Mouse (Mus musculus): ENCODE measurements around the gene Hoxc10. TPM values are rescaled to one million over a fixed set of nuclear protein-coding genes. Genes with fewer than 3 reads are reported as not detected.

Gene Hoxc10
- polyA plus RNA-seq, 1 experiment from 2014 or later = 56.2 TPM

DNA sequence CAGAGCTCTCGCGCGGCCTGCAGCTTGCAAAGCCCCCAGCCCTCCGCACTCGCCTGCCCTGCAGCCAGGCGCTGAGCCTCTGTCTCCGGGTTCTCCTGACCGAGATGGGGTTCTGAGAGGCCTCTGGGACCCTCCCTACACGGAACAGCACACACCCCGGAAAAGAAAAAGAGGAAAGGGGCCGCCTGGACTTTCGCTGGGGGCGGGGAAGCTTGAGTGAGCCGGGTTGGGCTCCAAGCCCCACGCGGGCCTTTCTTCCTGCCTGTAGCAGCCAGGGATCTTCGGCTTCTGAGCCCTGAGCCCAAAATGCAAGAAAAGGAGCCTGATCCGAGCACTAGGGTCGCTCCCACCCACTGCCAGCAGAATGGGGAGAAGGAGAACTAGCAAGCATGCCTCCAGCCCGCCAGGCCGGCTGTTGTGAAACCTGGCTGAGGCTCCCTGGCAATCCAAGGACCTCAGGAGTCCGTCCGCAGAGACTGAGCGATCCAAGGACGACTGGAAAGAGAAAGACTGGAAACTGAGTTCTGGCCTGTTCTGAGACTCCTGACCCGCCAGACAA, 45.4 kb downstream of the Hoxc10 start:
- H3K9me3 ChIP-seq (ENCODE audit: control insufficient read depth, low read length) = no peaks in the 10 kb centered on the region
- H3K4me1 ChIP-seq (ENCODE audit: control insufficient read depth, insufficient read depth, low read length) = peaks cover 66% of the 10 kb centered on the region
- H3K4me2 ChIP-seq (ENCODE audit: low read depth, severe bottlenecking) = peak overlapping the region; percentile 36
- peak overlapping the region; percentile 21 for H3K4me3 ChIP-seq (ENCODE audit: low read depth, low read length)
- DNase-seq (ENCODE audit: low spot score) (no peak), ATAC-seq (ENCODE audit: insufficient number of reproducible peaks, low FRiP score, low TSS enrichment, low read depth) (no peak)
- peak overlapping the region; percentile 62 for H3K9ac ChIP-seq (ENCODE audit: low read length)
- 0 out of 2 replicates have a peak overlapping the region, but pooled peaks have one; percentile 22 for H3K27ac ChIP-seq (replicated peaks; ENCODE audit: low read depth, low read length)
- WGBS = 4% methylated on average over 26 of the region's 26 CpGs
- no peaks in the 10 kb centered on the region for H3K36me3 ChIP-seq (ENCODE audit: control insufficient read depth, insufficient read depth, low read length)
- peaks cover 73% of the 10 kb centered on the region for H3K27me3 ChIP-seq (ENCODE audit: control insufficient read depth, insufficient read depth, low read length)

DNA sequence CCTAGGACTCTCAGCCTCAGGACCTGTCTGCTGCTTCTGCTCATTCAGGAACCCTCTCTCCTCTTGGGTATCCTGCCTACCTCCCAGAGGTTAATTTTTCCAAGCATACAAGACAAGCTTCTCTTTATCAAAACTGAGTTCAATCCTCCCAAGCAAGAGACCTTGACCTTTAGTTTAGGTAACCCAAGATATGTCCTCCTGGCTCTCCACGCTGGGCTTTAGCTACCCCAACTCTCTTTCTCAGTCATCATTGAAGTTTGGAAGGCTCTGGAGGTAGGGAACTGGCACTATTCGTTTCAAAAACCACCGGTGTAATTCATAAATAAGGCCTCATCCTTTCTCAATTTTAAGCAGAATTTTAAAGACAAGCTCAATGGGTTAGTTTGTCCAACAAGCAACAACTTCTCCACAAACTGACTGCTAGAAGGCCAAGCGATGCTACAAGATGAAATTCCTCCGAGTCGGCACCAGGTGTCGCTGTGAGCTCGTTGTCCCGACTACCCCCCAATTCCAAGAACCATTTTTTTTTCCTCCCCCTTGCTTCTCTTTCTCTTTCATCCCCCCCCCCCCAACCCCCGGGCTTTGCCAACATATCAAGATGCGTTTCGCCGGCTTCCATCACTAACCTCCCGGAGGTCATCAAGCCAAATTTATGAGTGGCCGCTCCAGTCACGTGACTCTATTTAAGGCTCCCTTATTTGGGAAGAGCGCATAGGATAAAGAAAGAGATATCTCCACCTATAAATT, 46.8 kb downstream of the Hoxc10 start:
- no peak overlapping the region for H3K27ac ChIP-seq (replicated peaks; ENCODE audit: low read depth, low read length)
- no peaks in the 10 kb centered on the region for H3K36me3 ChIP-seq (ENCODE audit: control insufficient read depth, insufficient read depth, low read length)
- no peaks in the 10 kb centered on the region for H3K9me3 ChIP-seq (ENCODE audit: control insufficient read depth, low read length)
- no peak overlapping the region for H3K9ac ChIP-seq (ENCODE audit: low read length)
- ATAC-seq (ENCODE audit: insufficient number of reproducible peaks, low FRiP score, low TSS enrichment, low read depth) (no peak), DNase-seq (ENCODE audit: low spot score) (peak; percentile 77)
- H3K4me3 ChIP-seq (ENCODE audit: low read depth, low read length) = peak overlapping the region; percentile 29; the same call in 1 of the 2 replicates
- H3K4me2 ChIP-seq (ENCODE audit: low read depth, severe bottlenecking) = peak overlapping the region; percentile 53
- peaks cover 68% of the 10 kb centered on the region for H3K4me1 ChIP-seq (ENCODE audit: control insufficient read depth, insufficient read depth, low read length)
- WGBS = 5% methylated on average over 17 of the region's 17 CpGs
- H3K27me3 ChIP-seq (ENCODE audit: control insufficient read depth, insufficient read depth, low read length) = peaks cover 79% of the 10 kb centered on the region

DNA sequence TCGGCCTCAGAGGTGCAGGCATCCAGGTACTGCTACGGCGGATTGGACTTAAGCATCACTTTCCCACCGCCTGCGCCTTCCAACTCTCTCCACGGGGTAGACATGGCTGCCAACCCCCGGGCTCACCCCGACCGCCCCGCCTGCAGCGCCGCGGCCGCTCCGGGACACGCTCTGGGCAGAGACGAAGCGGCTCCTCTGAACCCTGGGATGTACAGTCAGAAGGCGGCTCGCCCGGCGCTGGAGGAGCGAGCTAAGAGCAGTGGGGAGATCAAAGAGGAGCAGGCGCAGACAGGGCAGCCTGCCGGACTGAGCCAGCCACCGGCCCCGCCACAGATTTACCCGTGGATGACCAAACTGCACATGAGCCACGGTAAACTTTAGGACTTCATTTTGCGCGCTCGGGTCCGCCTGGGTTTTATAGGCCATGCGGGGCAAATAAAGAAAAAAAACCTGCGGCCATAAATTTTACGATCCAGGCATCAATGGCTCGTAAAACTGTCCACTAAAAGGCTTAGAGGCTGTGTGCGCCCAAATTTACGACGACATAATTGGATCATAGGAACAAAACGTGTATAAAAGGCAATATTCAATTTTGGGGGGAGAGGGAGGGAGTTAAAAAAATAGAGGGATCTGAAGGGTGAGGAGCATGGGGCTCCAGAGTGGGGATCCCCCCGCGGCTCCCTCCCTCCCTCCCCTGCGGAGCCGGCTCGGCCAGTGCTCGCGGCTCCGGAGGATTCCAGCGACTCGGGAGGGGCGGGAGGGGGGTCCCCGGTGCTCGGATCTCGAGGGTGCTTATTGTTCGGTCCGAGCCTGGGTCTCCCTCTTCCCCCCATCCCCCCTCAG, 47.8 kb downstream of the Hoxc10 start:
- WGBS = under 1% methylated on average over 54 of the region's 57 CpGs
- peaks cover 82% of the 10 kb centered on the region for H3K27me3 ChIP-seq (ENCODE audit: control insufficient read depth, insufficient read depth, low read length)
- no peaks in the 10 kb centered on the region for H3K9me3 ChIP-seq (ENCODE audit: control insufficient read depth, low read length)
- peak overlapping the region; percentile 29 for H3K4me3 ChIP-seq (ENCODE audit: low read depth, low read length)
- peak overlapping the region; percentile 53 for H3K4me2 ChIP-seq (ENCODE audit: low read depth, severe bottlenecking)
- peaks cover 68% of the 10 kb centered on the region for H3K4me1 ChIP-seq (ENCODE audit: control insufficient read depth, insufficient read depth, low read length)
- H3K27ac ChIP-seq (replicated peaks; ENCODE audit: low read depth, low read length) = peak overlapping the region; percentile 84
- DNase-seq (ENCODE audit: low spot score) (peak; percentile 88), ATAC-seq (ENCODE audit: insufficient number of reproducible peaks, low FRiP score, low TSS enrichment, low read depth) (peak; percentile 52)
- H3K36me3 ChIP-seq (ENCODE audit: control insufficient read depth, insufficient read depth, low read length) = no peaks in the 10 kb centered on the region
- H3K9ac ChIP-seq (ENCODE audit: low read length) = peak overlapping the region; percentile 48

DNA sequence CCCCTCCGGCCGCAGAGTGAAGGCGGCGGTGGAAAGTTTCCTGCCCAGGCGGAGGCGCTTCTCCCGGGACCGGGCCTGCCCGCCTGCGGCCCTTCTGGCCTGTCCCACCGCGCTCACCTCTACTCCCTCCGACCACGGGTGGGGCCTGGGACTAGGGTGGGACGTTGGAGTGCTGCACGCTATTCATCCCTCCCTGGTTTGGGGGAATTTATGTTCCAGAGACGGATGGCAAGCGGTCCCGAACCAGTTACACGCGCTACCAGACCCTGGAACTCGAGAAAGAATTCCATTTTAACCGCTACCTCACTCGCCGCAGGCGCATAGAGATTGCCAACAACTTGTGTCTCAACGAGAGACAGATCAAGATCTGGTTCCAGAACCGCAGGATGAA, 48.4 kb downstream of the Hoxc10 start:
- H3K9ac ChIP-seq (ENCODE audit: low read length) = peak overlapping the region; percentile 48
- ATAC-seq (ENCODE audit: insufficient number of reproducible peaks, low FRiP score, low TSS enrichment, low read depth) (0 out of 2 replicates have a peak, but pooled peaks have one; percentile 19), DNase-seq (ENCODE audit: low spot score) (no peak)
- peak overlapping the region; percentile 53 for H3K4me2 ChIP-seq (ENCODE audit: low read depth, severe bottlenecking)
- no peaks in the 10 kb centered on the region for H3K36me3 ChIP-seq (ENCODE audit: control insufficient read depth, insufficient read depth, low read length)
- peak overlapping the region; percentile 29 for H3K4me3 ChIP-seq (ENCODE audit: low read depth, low read length)
- no peaks in the 10 kb centered on the region for H3K9me3 ChIP-seq (ENCODE audit: control insufficient read depth, low read length)
- WGBS = 0% methylated on average over 28 of the region's 28 CpGs
- H3K27me3 ChIP-seq (ENCODE audit: control insufficient read depth, insufficient read depth, low read length) = peaks cover 85% of the 10 kb centered on the region
- peaks cover 63% of the 10 kb centered on the region for H3K4me1 ChIP-seq (ENCODE audit: control insufficient read depth, insufficient read depth, low read length)
- no peak overlapping the region; the same call in 1 of the 2 replicates for H3K27ac ChIP-seq (replicated peaks; ENCODE audit: low read depth, low read length)

DNA sequence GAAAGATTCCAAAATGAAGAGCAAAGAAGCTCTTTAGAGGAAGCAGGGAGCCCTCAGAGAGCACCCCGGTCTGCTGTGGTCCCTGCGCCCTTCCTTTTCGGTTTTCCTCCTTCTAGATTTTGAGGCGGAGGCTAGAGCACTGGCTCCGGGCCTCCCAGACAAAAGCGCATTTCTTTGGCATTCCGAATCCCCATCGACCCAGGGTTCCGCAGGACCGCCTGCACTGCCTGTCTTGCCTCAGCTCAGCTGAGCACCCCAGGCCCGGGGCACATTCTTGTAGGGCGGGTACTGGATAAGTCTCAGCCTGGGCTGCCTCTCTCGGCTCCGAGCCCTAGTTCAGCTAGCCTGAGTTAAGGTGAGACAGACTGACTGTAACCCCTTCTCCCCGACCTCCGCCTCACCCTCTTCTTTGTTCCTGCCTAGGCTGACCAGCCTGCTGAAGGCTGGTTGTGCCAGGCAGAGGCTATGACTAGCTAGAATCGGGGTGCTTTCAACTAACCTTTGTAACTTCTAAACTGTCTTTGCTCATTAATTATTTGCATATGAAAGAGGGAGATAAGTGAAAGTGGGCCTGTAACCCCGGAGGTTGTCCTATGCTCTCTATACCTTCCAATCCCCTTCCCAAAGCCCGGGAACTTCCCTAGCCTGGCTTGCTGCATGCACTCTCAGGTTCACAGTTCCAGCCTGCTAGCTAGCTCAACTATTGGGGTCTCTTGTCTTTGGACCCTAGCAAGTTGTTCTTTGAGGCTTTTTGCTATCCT, 49.0 kb downstream of the Hoxc10 start:
- Histone ChIP-seq H3K9ac (ENCODE audit: low read length) (peak overlapping the region; percentile 48), H3K4me2 (ENCODE audit: low read depth, severe bottlenecking) (peak overlapping the region; percentile 53; the same call in 1 of the 2 replicates), H3K36me3 (ENCODE audit: control insufficient read depth, insufficient read depth, low read length) (no peaks in the 10 kb centered on the region), H3K9me3 (ENCODE audit: control insufficient read depth, low read length) (no peaks in the 10 kb centered on the region), H3K4me1 (ENCODE audit: control insufficient read depth, insufficient read depth, low read length) (peaks cover 57% of the 10 kb centered on the region), H3K4me3 (ENCODE audit: low read depth, low read length) (peak overlapping the region; percentile 29; the same call in 1 of the 2 replicates), H3K27ac (replicated peaks; ENCODE audit: low read depth, low read length) (0 out of 2 replicates have a peak overlapping the region, but pooled peaks have one; percentile 2), H3K27me3 (ENCODE audit: control insufficient read depth, insufficient read depth, low read length) (peaks cover 86% of the 10 kb centered on the region)
- 3% methylated on average over 19 of the region's 19 CpGs for WGBS
- DNase-seq (ENCODE audit: low spot score) = no peak
- no peak for ATAC-seq (ENCODE audit: insufficient number of reproducible peaks, low FRiP score, low TSS enrichment, low read depth)

DNA sequence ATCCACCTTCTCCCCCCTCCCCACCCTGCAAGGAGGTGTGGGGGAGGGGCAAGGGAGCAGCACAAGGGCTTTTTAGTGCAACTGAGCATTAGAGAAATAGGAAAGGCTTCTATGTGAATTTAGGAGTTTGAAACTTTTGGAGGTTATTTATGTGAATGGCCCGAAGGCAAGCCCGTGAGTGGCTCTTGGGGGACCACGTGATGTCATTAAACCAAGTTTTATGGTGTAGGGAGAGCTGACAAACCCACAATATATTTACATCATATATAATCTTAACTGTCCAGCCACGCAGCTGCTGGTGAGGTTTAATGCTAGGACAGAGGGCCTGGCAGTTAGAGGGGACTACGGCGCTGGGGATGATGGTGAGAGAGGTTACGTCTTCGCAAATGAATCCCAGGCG, 52.0 kb downstream of the Hoxc10 start, which contains the start of gene Hoxc4:
Gene Hoxc4 (plus strand): TSS at position 299 of the 400 bp plus-strand sequence.
- WGBS = 2% methylated on average over 9 of the region's 9 CpGs
- no peaks in the 10 kb centered on the region for H3K9me3 ChIP-seq (ENCODE audit: control insufficient read depth, low read length)
- peak within 1 kb of the TSS; percentile 5; the same call in 1 of the 2 replicates for H3K4me2 ChIP-seq (ENCODE audit: low read depth, severe bottlenecking)
- no peak within 1 kb of the TSS for H3K27ac ChIP-seq (replicated peaks; ENCODE audit: low read depth, low read length)
- no peak within 1 kb of the TSS for H3K9ac ChIP-seq (ENCODE audit: low read length)
- DNase-seq (ENCODE audit: low spot score) = no peak
- H3K36me3 ChIP-seq (ENCODE audit: control insufficient read depth, insufficient read depth, low read length) = no peaks in the 10 kb centered on the region
- H3K4me3 ChIP-seq (ENCODE audit: low read depth, low read length) = no peak within 1 kb of the TSS
- no peak for ATAC-seq (ENCODE audit: insufficient number of reproducible peaks, low FRiP score, low TSS enrichment, low read depth)
- peaks cover 39% of the 10 kb centered on the region for H3K4me1 ChIP-seq (ENCODE audit: control insufficient read depth, insufficient read depth, low read length)
- peaks cover 87% of the 10 kb centered on the region for H3K27me3 ChIP-seq (ENCODE audit: control insufficient read depth, insufficient read depth, low read length)

DNA sequence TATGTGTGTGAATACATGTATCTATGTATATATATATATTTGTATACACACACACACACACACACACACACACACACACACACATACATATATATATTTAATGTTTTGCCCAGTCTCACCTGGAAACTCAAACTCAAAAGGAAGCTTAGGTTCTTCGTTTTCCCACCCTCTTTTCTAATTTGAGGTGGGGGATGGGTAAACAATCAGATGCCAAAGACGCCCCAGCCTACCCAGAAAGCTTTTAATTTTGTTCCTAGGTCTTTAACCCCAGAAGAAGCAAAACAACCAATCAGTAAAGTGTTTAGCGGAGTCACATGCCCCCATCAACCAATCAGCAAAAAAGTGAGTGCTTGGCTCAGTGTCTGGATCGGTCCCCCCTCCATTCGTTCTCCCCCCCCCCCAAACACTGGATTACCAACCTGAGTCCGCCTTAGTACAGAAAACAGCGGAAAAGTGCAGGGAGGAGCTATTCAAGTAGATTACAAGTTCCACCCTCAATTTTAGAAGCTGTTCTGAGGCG, 54.4 kb downstream of the Hoxc10 start:
- H3K4me3 ChIP-seq (ENCODE audit: low read depth, low read length) = no peak overlapping the region
- H3K4me2 ChIP-seq (ENCODE audit: low read depth, severe bottlenecking) = no peak overlapping the region
- no peaks in the 10 kb centered on the region for H3K36me3 ChIP-seq (ENCODE audit: control insufficient read depth, insufficient read depth, low read length)
- H3K27me3 ChIP-seq (ENCODE audit: control insufficient read depth, insufficient read depth, low read length) = peaks cover 87% of the 10 kb centered on the region
- H3K9me3 ChIP-seq (ENCODE audit: control insufficient read depth, low read length) = no peaks in the 10 kb centered on the region
- H3K9ac ChIP-seq (ENCODE audit: low read length) = no peak overlapping the region
- DNase-seq (ENCODE audit: low spot score) (peak; percentile 24), ATAC-seq (ENCODE audit: insufficient number of reproducible peaks, low FRiP score, low TSS enrichment, low read depth) (no peak)
- peaks cover 21% of the 10 kb centered on the region for H3K4me1 ChIP-seq (ENCODE audit: control insufficient read depth, insufficient read depth, low read length)
- WGBS = 2% methylated on average over 8 of the region's 8 CpGs
- no peak overlapping the region for H3K27ac ChIP-seq (replicated peaks; ENCODE audit: low read depth, low read length)
